Mouse (Mus musculus): ENCODE data around the gene Spire2.
"Not testable (repeated sequence)": the region's sequence is repeated elsewhere in the genome, so short reads cannot be mapped to it uniquely, and the experiment has no call there.

The Spire2 gene

DNA sequence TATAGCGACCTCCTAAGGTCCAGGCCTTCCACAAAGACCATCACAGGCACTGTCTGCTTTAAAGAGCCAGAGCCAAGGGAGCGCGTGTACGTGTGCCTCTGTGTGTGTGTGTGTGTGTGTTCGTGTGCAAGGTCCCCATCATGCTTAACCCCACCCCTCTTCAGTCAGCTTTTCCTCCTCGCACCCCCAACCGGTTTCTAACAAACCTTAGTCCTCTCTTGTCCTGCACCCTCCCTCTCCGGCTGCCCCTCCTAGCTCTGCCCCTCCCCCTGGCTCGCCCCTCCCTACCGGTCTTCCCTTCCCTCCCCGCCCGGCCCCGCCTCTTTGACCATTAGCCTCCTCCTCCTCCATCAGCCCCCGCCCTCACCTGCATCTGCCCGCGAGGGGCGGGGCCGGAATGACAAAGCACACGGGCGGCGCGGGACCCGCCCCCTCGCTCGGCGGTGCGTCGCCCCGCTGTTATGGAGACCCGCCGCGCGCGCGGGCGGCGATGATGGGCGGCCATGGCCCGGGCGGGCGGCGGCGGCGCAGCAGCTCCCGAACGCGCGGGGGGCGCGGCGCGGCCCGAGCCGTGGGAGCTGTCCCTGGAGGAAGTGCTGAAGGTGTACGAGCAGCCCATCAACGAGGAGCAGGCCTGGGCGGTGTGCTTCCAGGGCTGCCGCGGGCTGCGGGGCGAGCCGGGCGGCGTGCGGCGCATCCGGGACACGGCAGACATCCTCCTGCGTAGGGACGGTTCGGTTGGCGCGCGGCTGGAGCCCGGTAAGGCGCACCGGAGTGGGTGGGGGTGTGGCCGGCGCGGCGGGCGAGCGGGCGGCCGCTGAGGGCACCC is at the start of gene Spire2:
Gene Spire2 (plus strand): TSS at position 452 of the 829 bp plus-strand sequence.
- DNase-seq (ENCODE audit: inconsistent age in 2 of 2, low spot score in 1 of 2) = peak; percentile 76 to 89

DNA sequence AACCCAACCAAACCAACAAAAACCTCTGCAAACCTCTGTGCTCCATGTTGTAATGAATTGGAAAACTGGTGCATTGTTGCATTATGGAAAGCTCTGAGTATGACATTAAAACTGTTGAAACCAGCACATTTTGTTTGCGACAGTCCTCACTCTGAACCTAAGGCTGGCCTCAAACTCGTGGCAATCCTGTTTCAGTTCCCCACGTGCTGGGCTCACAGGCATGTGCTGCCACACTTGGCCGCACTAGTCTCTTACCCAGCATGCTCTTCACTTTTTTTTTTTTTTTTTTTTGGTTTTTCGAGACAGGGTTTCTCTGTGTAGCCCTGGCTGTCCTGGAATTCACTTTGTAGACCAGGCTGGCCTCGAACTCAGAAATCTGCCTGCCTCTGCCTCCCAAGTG is 49.5 kb upstream of the Spire2 start:
- DNase-seq (ENCODE audit: inconsistent age in 2 of 2, low spot score in 1 of 2) = not testable (repeated sequence)

DNA sequence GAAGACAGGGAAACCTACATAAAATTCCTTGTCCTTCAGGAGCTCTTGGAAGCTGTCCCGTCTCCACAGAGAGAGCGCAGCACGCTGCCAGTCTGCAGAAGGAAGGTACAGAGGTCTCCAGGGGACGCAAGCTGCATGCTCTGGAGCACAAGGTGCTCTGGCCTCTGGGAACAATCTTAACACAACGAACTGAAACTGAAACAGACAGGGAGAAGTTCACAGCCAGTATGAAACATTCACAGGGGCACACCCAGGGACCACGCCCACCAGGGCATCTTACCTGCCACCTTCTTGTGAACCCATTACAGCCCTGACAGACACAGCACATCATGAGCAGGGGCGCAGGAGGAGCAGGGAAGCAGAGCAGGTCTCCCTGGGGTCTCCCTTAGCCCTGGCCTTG is 48.5 kb upstream of the Spire2 start:
- no peak for DNase-seq (ENCODE audit: inconsistent age in 2 of 2, low spot score in 1 of 2)

DNA sequence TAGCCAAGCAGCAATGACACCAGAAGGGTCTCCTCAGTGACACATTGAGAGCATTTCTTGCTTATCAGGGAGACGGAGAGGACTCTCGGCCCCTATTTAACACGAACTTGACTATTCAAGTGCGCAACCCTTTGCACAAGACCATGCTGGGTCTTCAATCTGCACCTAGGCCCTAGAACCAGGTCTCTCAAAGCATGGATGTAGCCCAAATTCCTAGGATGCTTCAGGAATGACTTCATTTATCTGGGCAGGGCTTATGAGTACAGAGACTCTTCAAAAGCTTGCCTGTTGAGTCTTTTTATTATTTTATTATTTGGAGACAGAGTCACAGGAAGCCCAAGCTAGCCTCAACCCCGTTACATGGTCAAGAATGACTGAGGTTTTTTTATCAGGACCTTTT is 48.0 kb upstream of the Spire2 start:
- no peak for DNase-seq (ENCODE audit: inconsistent age in 2 of 2, low spot score in 1 of 2)

DNA sequence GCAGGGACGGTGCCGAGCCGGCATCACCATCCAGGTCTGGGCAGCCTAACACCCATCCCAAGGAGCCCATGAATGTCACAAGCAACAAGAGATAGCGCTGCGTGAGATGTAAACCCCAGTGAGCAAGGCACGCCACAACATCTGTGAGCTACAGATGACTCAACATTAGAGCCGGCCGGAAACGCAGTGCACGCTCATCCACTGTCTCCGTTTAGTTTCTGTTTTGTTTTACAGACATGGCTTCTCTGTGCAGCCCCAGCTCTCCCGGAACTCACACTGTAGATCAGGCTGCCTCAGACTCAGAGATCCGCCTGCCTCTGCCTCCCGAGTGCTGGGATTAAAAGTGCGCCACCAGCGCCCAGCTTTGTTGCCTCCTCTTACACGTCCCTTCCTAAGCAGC is 45.2 kb upstream of the Spire2 start:
- no peak for DNase-seq (ENCODE audit: inconsistent age in 2 of 2, low spot score in 1 of 2)

DNA sequence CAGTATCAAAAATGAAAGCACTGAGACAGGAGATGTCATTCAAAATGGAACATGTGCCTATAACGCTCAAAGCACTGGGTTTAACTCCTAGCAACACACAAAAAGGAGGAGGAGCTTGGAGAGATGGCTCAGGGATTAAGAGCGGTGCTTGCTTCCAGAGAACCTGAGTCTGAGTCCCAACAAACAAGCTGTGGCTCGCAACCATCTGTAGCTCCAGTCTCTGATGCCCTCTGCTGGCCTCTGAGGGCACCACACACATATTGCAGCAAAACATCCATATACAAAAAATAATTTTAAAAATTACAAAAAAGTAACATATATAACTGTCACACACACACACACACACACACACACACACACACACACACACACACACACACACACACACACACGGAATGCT is 42.3 kb upstream of the Spire2 start:
- DNase-seq (ENCODE audit: inconsistent age in 2 of 2, low spot score in 1 of 2) = peak; percentile 45 to 74

DNA sequence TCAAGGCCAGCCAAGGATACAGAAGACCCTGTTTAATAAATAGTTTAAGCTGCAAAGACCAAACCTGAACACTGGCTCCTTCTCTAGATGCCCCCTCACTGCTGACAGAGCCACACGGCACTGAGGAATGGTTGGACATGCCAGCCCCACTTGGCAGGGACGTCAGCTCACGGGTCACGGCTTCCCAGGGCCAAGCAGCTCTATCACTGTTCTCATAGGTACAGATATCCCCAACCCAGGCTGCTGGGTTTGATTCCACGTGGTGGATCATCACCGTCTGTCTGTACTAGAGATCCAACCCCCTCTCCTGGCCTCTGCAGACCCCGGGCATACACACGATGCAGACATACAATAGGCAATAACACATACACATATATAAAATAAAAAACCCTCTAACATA is 41.8 kb upstream of the Spire2 start:
- DNase-seq (ENCODE audit: inconsistent age in 2 of 2, low spot score in 1 of 2) = no peak

DNA sequence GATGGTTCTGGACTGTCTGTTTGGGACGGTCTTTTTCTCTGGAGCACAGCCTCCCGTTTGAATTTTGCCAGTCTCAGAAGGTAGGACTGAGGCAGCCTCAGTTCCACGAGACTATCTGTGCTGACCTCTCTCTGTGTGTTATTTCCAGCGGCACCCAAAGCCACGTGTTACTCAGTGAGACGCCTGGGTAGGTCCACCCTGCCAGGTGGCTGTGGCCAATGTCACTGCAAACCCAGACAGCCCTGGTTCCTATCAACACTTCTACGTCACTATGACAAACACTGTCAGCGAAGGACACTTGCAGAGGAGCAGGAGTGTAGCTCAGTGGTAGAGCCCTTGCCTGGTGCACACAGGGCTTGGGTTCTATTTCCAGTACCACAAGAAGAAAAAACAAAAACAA is 40.8 kb upstream of the Spire2 start:
- DNase-seq (ENCODE audit: inconsistent age in 2 of 2, low spot score in 1 of 2) = no peak

DNA sequence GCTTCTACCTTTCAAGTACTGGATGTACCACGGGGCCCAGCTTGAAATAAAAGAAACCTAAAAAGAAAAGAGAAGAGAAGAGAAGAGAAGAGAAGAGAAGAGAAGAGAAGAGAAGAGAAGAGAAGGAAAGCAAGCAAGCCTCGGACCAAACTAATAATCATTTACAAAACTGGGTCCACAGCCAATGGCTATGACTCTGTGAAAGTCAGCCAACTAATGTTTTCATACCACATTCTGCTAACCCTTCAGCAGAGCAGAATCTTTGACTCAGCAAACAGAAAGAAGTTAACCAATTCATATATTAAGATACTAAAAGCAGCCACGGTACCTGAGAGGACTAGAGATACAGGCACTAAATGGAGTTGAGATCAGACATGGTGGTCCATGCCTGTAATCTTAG is 40.2 kb upstream of the Spire2 start:
- DNase-seq (ENCODE audit: inconsistent age in 2 of 2, low spot score in 1 of 2) = no peak

DNA sequence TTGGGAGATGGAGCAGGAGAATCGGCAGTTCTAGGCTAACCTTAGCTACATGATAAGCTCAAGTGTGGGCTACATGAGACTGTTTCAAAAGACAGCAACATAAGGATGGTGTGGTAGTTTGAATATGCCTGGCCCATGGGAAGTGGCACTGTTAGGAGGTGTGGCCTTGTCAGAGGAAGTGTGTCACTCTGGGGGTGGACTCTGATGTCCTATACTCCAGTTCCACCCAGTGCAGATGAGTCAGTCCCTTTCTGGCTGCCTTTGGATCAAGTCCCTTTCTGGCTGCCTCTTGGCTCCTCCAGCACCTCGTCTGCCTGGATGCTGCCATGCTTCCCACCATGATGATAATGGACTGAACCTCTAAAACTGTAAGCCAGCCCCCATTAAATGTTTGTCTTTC is 39.7 kb upstream of the Spire2 start:
- no peak for DNase-seq (ENCODE audit: inconsistent age in 2 of 2, low spot score in 1 of 2)

DNA sequence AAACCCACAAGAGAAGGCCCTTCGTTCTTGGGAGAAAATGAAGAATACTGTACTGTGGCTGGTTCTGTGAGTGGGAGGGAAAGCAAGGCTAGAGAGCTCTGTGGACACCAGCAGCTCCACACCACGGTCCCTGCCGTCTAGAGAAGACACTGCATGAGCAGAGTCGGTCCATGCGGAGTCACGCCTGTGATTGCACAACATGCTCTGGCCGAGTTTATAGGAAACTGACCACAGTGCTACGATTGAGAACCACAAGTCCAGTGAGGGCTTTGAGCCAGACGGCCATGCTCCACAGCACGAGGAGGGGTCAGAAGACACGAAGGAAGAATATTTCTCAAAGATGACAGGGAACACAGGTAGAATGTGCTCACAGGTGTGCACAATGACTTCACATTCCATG is 34.2 kb upstream of the Spire2 start:
- DNase-seq (ENCODE audit: inconsistent age in 2 of 2, low spot score in 1 of 2) = no peak

DNA sequence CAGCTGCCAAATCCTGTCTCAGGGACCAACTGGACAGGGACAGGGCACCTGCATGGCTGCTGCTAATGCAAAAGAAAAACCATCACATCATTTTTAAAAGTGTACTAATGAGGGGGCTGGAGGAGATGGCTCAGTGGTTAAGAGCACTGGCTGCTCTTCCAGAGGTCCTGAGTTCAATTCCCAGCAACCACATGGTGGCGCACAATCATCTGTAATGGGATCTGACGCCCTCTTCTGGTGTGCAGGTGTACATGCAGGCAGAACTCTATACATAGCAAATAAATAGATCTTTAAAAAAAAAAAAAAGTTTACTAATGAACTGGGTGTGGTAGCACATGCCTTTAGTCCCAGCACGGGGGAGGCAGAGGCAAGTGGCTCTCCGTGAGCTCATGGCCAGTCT is 23.8 kb upstream of the Spire2 start:
- no peak for DNase-seq (ENCODE audit: inconsistent age in 2 of 2, low spot score in 1 of 2)

DNA sequence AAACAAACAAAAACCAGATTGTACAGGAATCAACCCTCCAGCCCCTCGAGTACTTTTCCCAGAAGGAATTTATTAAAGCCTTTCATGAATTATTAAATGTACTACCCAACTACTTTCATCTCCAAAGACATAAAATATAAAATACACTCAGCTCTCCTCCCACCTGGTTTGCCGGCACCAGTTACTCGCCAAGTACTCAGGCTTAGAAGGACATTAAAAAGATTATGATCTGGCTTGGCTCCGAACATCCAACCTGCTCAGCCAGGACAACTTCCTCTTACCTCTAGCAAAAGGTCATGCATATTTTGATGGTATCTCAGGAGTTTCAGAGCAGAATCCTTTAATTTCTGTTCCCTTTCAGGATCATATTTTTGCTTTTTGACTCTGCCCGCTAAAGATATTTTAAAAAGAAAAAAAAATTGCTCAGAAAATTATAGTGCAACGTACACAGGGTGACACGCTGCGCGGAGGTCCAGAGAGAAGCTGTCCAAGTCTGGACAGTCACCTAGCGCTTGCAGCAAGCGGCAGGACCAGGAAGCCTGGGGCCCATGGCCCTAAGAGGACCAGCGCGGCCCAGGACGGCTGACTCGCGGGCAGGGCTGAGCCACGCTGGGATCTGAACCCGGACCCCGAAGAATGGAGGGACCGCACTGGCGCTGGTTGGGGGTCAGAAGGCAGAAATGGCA is 14.6 kb upstream of the Spire2 start:
- DNase-seq (ENCODE audit: inconsistent age in 2 of 2, low spot score in 1 of 2) = no peak

DNA sequence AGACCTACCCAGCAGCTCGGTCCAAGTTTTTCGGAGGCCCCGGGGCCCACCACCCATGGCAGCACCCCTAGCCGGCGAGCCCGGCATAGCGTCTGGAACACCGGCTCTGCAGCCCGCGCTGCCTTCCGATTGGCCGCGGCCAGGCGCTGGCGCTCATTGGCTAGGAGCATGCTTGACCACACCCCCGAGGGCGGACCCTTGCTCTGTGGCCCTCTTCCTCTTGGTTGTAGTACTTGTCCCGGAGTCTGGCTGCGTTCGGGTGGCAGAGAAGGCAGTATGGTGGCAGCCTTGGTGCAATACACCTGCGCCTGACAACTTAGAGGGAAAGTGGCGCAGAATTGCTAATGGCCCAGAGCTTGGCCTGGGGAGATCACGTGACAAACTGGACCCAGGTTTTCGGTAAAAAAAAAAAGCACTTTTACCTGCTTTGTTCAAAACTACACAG is 14.0 kb upstream of the Spire2 start, which contains the start of gene Fanca:
Gene Fanca (minus strand): TSS at position 110 of the 445 bp plus-strand sequence.
- DNase-seq (ENCODE audit: inconsistent age in 2 of 2, low spot score in 1 of 2) = peak; percentile 94 to 96

DNA sequence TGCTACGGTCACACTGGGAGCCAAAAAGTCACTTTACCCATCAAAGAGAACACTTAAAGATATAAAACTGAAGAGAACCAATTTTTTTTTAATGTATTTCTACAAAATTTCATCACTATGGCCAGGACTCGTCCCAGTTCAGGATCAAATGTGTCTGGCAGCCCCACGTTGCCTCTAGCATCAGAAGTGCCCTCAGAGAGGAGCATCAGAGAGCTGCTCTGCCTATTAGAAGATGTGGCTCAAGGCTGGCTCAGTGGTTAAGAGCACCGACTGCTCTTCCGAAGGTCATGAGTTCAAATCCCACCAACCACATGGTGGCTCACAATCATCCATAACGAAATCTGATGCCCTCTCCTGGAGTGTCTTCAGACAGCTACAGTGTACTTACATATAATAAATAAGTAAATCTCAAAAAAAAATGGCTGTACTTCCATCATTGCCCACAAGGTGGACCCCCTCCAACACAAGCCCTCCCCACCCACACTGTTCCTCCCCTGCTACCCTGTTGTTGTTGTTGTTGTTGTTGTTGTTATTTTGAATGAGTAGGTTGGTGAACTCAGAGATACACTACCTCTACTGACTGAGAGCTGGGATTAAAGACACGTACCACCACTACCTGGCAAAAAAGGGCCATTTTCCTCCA is 12.9 kb upstream of the Spire2 start:
- peak in 1 of 2 experiments; percentile 77 for DNase-seq (ENCODE audit: inconsistent age in 2 of 2, low spot score in 1 of 2)

DNA sequence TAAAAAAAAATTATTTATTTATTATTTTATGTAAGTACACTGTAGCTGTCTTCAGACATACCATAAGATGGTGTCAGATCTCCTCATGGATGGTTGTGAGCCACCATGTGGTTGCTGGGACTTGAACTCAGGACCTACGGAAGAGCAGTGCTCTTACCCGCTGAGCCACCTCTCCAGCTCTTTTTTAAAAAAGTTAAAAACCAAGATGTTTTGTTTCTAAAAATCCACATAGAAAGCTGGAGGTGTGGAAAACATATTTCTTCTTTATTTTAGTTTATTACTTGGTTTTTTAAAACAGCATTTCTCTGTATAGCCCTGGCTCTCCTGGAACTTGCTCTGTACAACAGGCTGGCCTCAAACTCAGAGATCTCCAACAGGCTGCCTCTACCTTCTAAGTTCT is 4.0 kb upstream of the Spire2 start:
- no peak for DNase-seq (ENCODE audit: inconsistent age in 2 of 2, low spot score in 1 of 2)

DNA sequence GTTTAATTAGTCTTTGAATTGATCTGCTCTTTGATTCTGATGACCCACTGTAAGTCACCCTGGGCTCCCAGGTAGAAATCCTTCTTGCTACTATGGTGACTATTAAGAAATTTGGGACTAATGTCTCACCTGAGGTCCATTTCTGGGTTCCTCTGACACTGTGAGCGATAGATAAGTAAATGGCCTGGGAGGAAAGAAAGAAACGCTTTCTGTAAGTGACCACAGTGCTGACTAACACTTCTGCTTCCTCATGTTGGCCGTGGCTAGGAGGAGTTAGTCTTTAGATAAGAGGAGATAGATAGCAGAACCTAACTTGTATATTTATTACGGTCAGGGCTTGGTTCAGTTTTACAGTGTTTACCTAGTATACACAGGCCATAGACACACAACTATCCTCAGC is 3.2 kb upstream of the Spire2 start:
- DNase-seq (ENCODE audit: inconsistent age in 2 of 2, low spot score in 1 of 2) = no peak

DNA sequence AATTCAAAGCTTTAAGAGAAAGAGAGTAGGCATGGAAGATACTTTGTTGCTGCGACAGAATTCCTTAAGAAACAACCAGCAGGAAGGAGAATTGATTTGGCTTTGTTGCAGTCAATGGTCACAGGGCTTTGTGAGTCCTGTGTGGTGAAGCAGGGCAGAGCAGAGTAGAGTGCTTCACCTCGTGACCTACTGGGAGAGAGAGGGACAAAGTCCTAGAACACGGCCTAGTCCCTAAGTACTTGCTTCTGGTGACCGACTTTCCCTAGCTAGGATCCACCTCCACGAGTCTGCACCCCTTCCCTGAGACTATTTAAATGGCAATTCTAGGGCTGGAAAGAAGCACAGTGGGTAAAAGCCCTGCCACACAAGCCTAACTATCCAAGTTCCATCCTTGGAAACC is 2.6 kb upstream of the Spire2 start:
- DNase-seq (ENCODE audit: inconsistent age in 2 of 2, low spot score in 1 of 2) = no peak

DNA sequence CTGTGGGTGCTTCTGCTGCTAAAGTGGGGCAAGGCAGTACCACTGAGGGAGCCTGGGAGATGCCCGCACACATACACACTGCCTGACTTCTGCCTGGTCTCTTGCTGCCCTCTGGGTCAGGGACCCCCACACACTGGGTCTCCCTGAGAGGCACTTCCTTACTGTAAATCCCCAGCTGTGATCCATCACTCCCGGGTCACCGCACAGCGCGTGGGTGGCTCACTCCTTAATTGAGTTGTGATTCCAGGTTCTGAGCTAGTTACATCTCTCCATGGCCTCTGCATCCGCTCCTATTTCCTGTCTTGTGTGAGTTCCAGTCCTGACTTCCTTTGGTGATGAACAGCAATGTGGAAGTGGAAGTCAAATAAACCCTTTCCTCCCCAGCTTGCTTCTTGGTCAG is 1.8 kb upstream of the Spire2 start:
- DNase-seq (ENCODE audit: inconsistent age in 2 of 2, low spot score in 1 of 2) = no peak

DNA sequence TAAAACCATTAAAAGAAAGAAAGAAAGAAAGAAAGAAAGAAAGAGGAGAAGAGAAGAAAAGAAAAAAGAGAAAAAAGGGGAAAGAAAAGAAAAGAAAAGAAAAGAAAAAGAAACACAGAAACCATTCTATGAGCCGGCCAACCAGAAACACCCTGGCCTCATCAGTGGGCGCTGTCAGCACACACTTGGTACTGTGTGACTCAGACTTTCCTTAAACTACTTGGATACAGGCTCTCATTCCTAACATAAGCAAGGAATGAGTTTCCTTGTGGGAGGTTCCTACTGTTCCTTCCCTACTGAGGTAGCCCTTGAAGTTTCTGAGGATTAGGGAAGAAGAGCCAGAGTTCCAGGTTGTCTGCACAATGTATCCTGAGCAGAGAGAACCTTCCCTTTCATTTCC is 1.2 kb upstream of the Spire2 start:
- no peak for DNase-seq (ENCODE audit: inconsistent age in 2 of 2, low spot score in 1 of 2)

DNA sequence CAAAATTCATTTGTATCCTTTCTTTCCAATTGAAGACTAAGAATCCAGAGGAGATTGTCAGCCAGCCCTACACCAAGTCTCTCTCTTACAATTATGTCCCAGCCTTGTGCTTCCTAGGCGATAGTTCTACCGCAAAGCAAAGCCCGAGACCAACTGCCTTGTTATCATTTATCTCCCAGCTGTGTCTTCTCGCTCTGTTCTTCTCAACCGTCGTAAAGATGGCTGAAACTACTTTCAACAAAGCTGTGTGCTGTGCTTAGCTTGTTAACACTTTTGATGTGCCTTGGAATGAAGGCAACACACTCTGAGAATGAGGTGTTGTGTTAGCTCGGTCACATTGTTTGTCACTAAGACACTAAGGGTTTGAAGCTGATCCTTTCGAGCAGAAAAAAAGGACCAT is 703 bp upstream of the Spire2 start:
- no peak for DNase-seq (ENCODE audit: inconsistent age in 2 of 2, low spot score in 1 of 2)

DNA sequence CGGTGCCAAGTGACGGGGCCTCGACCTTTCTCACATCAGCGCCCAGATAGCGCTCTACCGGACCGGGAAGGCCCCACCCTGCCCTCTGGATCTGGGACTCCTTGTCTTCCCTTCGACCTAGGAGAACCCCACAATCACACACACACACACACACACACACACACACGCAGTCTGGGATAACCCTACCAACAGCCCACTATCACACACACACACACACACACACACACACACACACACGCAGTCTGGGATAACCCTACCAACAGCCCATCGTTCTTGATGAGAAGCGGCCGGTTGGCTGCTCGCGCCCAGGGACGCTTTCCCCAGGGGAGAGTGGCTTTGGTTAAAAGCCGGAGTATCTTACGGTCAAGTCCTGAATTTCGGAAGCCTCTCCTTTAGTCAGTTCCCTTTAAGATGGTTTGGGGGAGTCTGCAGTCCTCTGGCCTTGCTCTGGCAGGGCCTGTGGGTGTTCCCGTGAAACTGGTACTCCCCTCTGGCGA is 626 bp downstream of the Spire2 start:
- DNase-seq (ENCODE audit: inconsistent age in 2 of 2, low spot score in 1 of 2) = peak in 1 of 2 experiments; percentile 29

All from adrenal gland, adult (tissue).